ENCODE assay signal across 17 mouse cellular contexts in genomic region chr3:107706164-107706563, GRCm38 (mm10). TPM values are rescaled to one million over a fixed set of nuclear protein-coding genes. Genes with fewer than 3 reads are reported as not detected.
A peak's percentile ranks its signal among the peaks of the same experiment; 100 is the strongest.
DNase-seq lines count a peak whose midpoint lies in the region; ATAC-seq and TF ChIP-seq lines count a peak whose summit lies in the region.
"Had no signal": no experiment of that assay in that cellular context is flagged by ENCODE, and none has a peak within 500 bp of the region (broad histone marks: within the 10 kb centered on the region; RNA-seq: fewer than 3 reads in every experiment).

No protein-coding gene starts in this region.

- no peak for ATAC-seq in forebrain, embryonic 15.5 days (replicated peaks)
- ATAC-seq: inflammation-experienced regulatory T-cells, adult 6 months; liver, postnatal 0 days had no signal

- H3K4me3 ChIP-seq in CH12.LX (replicated peaks in 1 of 3; ENCODE audit: low read depth in 2 of 3, low read length in 2 of 3, poor library complexity in 1 of 3): no peak overlapping the region
- H3K4me3 ChIP-seq in forebrain, embryonic 15.5 days: no peak overlapping the region
- H3K4me3 ChIP-seq: erythroblast, embryonic 14.5 days; limb, embryonic 15.5 days; midbrain, embryonic 10.5 days had no signal

- no peak overlapping the region for H3K9ac ChIP-seq in CH12.LX (ENCODE audit: insufficient read depth, low read depth)
- H3K9ac ChIP-seq in forebrain, embryonic 15.5 days (replicated peaks): no peak overlapping the region
- H3K9ac ChIP-seq: limb, embryonic 15.5 days; liver, postnatal 0 days had no signal

- H3K27me3 ChIP-seq in CH12.LX (replicated peaks): no peaks in the 10 kb centered on the region
- H3K27me3 ChIP-seq in forebrain, embryonic 15.5 days: no peaks in the 10 kb centered on the region
- H3K27me3 ChIP-seq: limb, embryonic 15.5 days had no signal

- peak; percentile 19 for DNase-seq in adrenal gland, postnatal 14 days
- DNase-seq in adrenal gland, postnatal 25 days: no peak
- DNase-seq in heart, postnatal 10 days: peak; percentile 29 to 36
- DNase-seq in heart, postnatal 25 days (ENCODE audit: low spot score): no peak
- peak; percentile 30 for DNase-seq in CH12.LX (ENCODE audit: extremely low read depth)
- DNase-seq in lung, postnatal 25 days (ENCODE audit: low spot score): peak; percentile 13
- no peak for DNase-seq in layer of hippocampus, adult 11-12 months (ENCODE audit: low spot score)
- DNase-seq: adrenal gland, postnatal 10 days; cerebellum, adult 9-11 months; embryo, embryonic 11 days; kidney, postnatal 10 days; liver, postnatal 0 days had no signal

- TF ChIP-seq CTCF in CH12.LX (conservative IDR thresholded peaks at IDR 0.05 in 1 of 2, IDR thresholded peaks at IDR 0.05 in 1 of 2; ENCODE audit: low read depth in 2 of 2, low read length in 2 of 2): no peak

- TF ChIP-seq EP300 in CH12.LX (IDR thresholded peaks at IDR 0.05; ENCODE audit: low read length): peak; percentile 77

- H3K36me3 ChIP-seq in CH12.LX (replicated peaks in 1 of 2; ENCODE audit: control insufficient read depth in 1 of 2, insufficient read depth in 1 of 2, low read length in 1 of 2): no peaks in the 10 kb centered on the region
- H3K36me3 ChIP-seq in forebrain, embryonic 15.5 days: no peaks in the 10 kb centered on the region
- H3K36me3 ChIP-seq: limb, embryonic 15.5 days; midbrain, embryonic 10.5 days had no signal

- no peaks in the 10 kb centered on the region for H3K9me3 ChIP-seq in CH12.LX (replicated peaks; ENCODE audit: low read length)
- H3K9me3 ChIP-seq in forebrain, embryonic 15.5 days: no peaks in the 10 kb centered on the region
- H3K9me3 ChIP-seq: limb, embryonic 15.5 days; midbrain, embryonic 10.5 days had no signal

- H3K27ac ChIP-seq in CH12.LX (ENCODE audit: insufficient read depth, low read depth): no peak overlapping the region
- H3K27ac ChIP-seq in forebrain, embryonic 15.5 days (replicated peaks): no peak overlapping the region
- H3K27ac ChIP-seq: limb, embryonic 15.5 days; midbrain, embryonic 10.5 days had no signal

- in situ Hi-C loops in CH12.LX (cut with MboI; ENCODE audit: low pct_ligation_motif_present, low pct_unique_long_range_greater_than_20kb, low sequenced_read_pairs): loop anchor here (10.0 kb wide), 1 partner anchor 49 kb away; no protein-coding TSS in a partner anchor

- peaks cover 7 to 41% of the 10 kb centered on the region in 2 experiments for H3K4me1 ChIP-seq in CH12.LX (ENCODE audit: control insufficient read depth in 1 of 2, insufficient read depth in 2 of 2)
- no peaks in the 10 kb centered on the region for H3K4me1 ChIP-seq in forebrain, embryonic 15.5 days
- H3K4me1 ChIP-seq: limb, embryonic 15.5 days had no signal

- no peak for TF ChIP-seq RAD21 in CH12.LX (IDR thresholded peaks at IDR 0.05; ENCODE audit: low read depth, low read length)

- intact Hi-C loops in heart, postnatal 10 days (cut with DNase I): no loop called here
- intact Hi-C loops in heart, postnatal 25 days (cut with DNase I): no loop called here

- dilution Hi-C loops in CH12.LX (cut with MboI; ENCODE audit: extremely low pct_ligation_motif_present, extremely low pct_unique_long_range_greater_than_20kb, low sequenced_read_pairs): no loop called here

- WGBS in forebrain, embryonic 15.5 days: 70% methylated on average over 2 of the region's 2 CpGs

- H3K4me2 ChIP-seq in CH12.LX (ENCODE audit: insufficient read depth, low read depth, poor library complexity, severe bottlenecking): no peak overlapping the region
- no peak overlapping the region for H3K4me2 ChIP-seq in forebrain, embryonic 15.5 days (replicated peaks)
- H3K4me2 ChIP-seq: limb, embryonic 15.5 days had no signal

- no peaks in the 10 kb centered on the region for H3K79me2 ChIP-seq in CH12.LX (replicated peaks; ENCODE audit: control insufficient read depth, extremely low read depth, insufficient read depth, poor library complexity, severe bottlenecking)

- TF ChIP-seq POLR2A in CH12.LX (IDR thresholded peaks at IDR 0.05; ENCODE audit: low read depth, low read length): no peak

TF ChIP-seq in CH12.LX, 34 proteins besides CTCF, POLR2A, EP300 and RAD21:
- TF ChIP-seq MAFK (IDR thresholded peaks at IDR 0.05; ENCODE audit: insufficient replicate concordance, low read length) (0 out of 2 replicates have a peak, but pooled peaks have one; percentile 18), ETS1 (conservative IDR thresholded peaks at IDR 0.05; ENCODE audit: low read depth, low read length) (peak; percentile 38), POLR2AphosphoS2 (IDR thresholded peaks at IDR 0.05; ENCODE audit: low read depth, low read length) (no peak)

RNA-seq across cellular contexts. Expression of gene Ahcyl1, which starts 9.8 kb away (rescaled TPM):
- total RNA-seq in adrenal gland, postnatal 14 days (2021): 272 and 320 TPM in 2 replicates
- 211 and 235 TPM in 2 replicates for total RNA-seq in adrenal gland, postnatal 25 days (2021)
- total RNA-seq in heart, postnatal 10 days (2021): 100 to 1,000 TPM in 1 of 2 experiments, 10 to 100 TPM in 1; 88.7 to 104 TPM
- 10 to 100 TPM; 80.0 to 81.1 TPM for total RNA-seq in heart, postnatal 25 days (2021)
- total RNA-seq in CH12.LX (2012; rRNA removed) (27.3 and 31.3 TPM in 2 replicates), CH12.LX (2014; rRNA removed) (22.7 and 32.5 TPM in 2 replicates)
- polyA plus RNA-seq in CH12.LX (2012; ENCODE audit: insufficient read length, low read depth): 83.4 and 86.4 TPM in 2 replicates
- polyA plus RNA-seq in forebrain, embryonic 15.5 days (2015; fragmentation: Nextera tagmentation; extraction: Ambion mirVana): 110 and 114 TPM in 2 replicates

RNA-seq across cellular contexts. Expression of gene Csf1, which starts 54.1 kb away (rescaled TPM):
- 17.4 and 18.5 TPM in 2 replicates for total RNA-seq in adrenal gland, postnatal 14 days (2021)
- 14.7 and 15.1 TPM in 2 replicates for total RNA-seq in adrenal gland, postnatal 25 days (2021)
- 10 to 100 TPM; 25.5 to 29.0 TPM for total RNA-seq in heart, postnatal 10 days (2021)
- total RNA-seq in heart, postnatal 25 days (2021): 10 to 100 TPM; 46.8 to 48.6 TPM
- total RNA-seq in CH12.LX (2012; rRNA removed): 2.5 and 3.4 TPM in 2 replicates
- 2.9 and 3.4 TPM in 2 replicates for total RNA-seq in CH12.LX (2014; rRNA removed)
- 15.0 and 17.4 TPM in 2 replicates for polyA plus RNA-seq in CH12.LX (2012; ENCODE audit: insufficient read length, low read depth)
- 6.5 and 7.9 TPM in 2 replicates for polyA plus RNA-seq in forebrain, embryonic 15.5 days (2015; fragmentation: Nextera tagmentation; extraction: Ambion mirVana)

Comparison
In these comparisons a context has a peak if more than half of its experiments do, and no peak if none do; other contexts are left out.
1. DNase-seq: peak in adrenal gland, postnatal 14 days (single experiment), heart, postnatal 10 days (2 of 2), CH12.LX (single experiment) and lung, postnatal 25 days (single experiment); none in adrenal gland, postnatal 25 days (single experiment), heart, postnatal 25 days (single experiment) and layer of hippocampus, adult 11-12 months (single experiment).